Mouse (Mus musculus) liver, embryonic 11.5 days (tissue): Measurements from ENCODE around the gene Tmem106c. TPM values are rescaled to one million over a fixed set of nuclear protein-coding genes. Genes with fewer than 3 reads are reported as not detected.

Experiments used
- ATAC-seq: fragments of 200-750 bp; cut with Nextera tagmentation; replicated peaks from 2 replicates; pipeline ENCODE4 v1.8.0; 2017; ENCODE audit warnings: moderate number of reproducible peaks, mild to moderate bottlenecking, moderate TSS enrichment, moderate library complexity; ENCODE audit not compliant: low FRiP score
- DNase-seq: peaks from one replicate; pipeline ENCODE4 v3.0.0-alpha.2; 2017; ENCODE audit warnings: low spot score
- H3K27ac ChIP-seq: fragments of 300-500 bp; sonication (generic); 2 replicates; pipeline ENCODE4 v1.5.1; 2014; ENCODE audit warnings: mild to moderate bottlenecking, low read depth, low read length, control low read depth
- H3K27me3 ChIP-seq: fragments of 300-500 bp; sonication (generic); replicated peaks from 2 replicates; pipeline ENCODE4 v1.6.1; 2014; ENCODE audit warnings: low read length, mixed read lengths; ENCODE audit not compliant: control insufficient read depth, insufficient read depth
- H3K36me3 ChIP-seq: fragments of 300-500 bp; sonication (generic); 2 replicates; pipeline ENCODE4 v1.6.1; 2014; ENCODE audit warnings: mild to moderate bottlenecking, low read length, moderate library complexity, mixed read lengths; ENCODE audit not compliant: control insufficient read depth, insufficient read depth
- H3K4me1 ChIP-seq: fragments of 300-500 bp; sonication (generic); replicated peaks from 2 replicates; pipeline ENCODE4 v1.6.1; 2014; ENCODE audit warnings: low read length, mixed read lengths; ENCODE audit not compliant: control insufficient read depth, insufficient read depth
- H3K4me2 ChIP-seq: fragments of 300-500 bp; sonication (generic); 2 replicates; pipeline ENCODE4 v1.6.1; 2014; ENCODE audit warnings: mild to moderate bottlenecking, control low read depth, moderate library complexity
- H3K4me3 ChIP-seq: fragments of 300-500 bp; sonication (generic); 2 replicates; pipeline ENCODE4 v1.5.1; 2014; ENCODE audit warnings: low read depth, low read length, control low read depth
- H3K9ac ChIP-seq: fragments of 300-500 bp; sonication (generic); 2 replicates; pipeline ENCODE4 v1.6.1; 2014; ENCODE audit warnings: low read depth, low read length, control low read depth
- H3K9me3 ChIP-seq: fragments of 300-500 bp; sonication (generic); 2 replicates; pipeline ENCODE4 v1.6.1; 2016; ENCODE audit warnings: low read length, inconsistent platforms, mixed read lengths; ENCODE audit not compliant: control insufficient read depth
- WGBS: fragments of 180-500 bp; shearing (Covaris S2); extraction: QIAGEN DNeasy Blood & Tissue Kit; methylation state at CpG from one replicate; pipeline ENCODE4 v1.1.7; 2014; 5-methylcytosine and 5-hydroxymethylcytosine counted together
- polyA plus RNA-seq: library from polyadenylated mRNA; unstranded; fragments of >200 nt; fragmentation: Nextera tagmentation; extraction: Ambion mirVana; gene quantifications from 2 replicates; pipeline ENCODE4 v1.2.1, GENCODE M21; 2014

Tmem106c gene
- 25.7 and 28.0 TPM in 2 replicates for polyA plus RNA-seq

GRCm38 (mm10) chr15:97963989-97964835 lies at the start of gene Tmem106c:
Tmem106c (plus strand) TSS chr15:97964200.
- Histone ChIP-seq H3K9ac (peak within 1 kb of the TSS; percentile 81), H3K4me3 (peak within 1 kb of the TSS; percentile 62), H3K9me3 (no peaks in the 10 kb centered on the region), H3K27me3 (no peaks in the 10 kb centered on the region), H3K4me1 (0 out of 2 replicates have a peak, but pooled peaks cover 3% of the 10 kb centered on the region), H3K4me2 (peak within 1 kb of the TSS; percentile 70), H3K27ac (no peak within 1 kb of the TSS; the same call in 1 of the 2 replicates), H3K36me3 (no peaks in the 10 kb centered on the region)
- DNase-seq (peak; percentile 90), ATAC-seq (peak; percentile 98)
- WGBS, result under 1% methylated on average over 67 of the region's 67 CpGs

- Histone ChIP-seq H3K9ac (no peak overlapping the region), H3K4me1 (0 out of 2 replicates have a peak, but pooled peaks cover 3% of the 10 kb centered on the region), H3K27me3 (peaks cover 11% of the 10 kb centered on the region), H3K9me3 (no peaks in the 10 kb centered on the region), H3K27ac (no peak overlapping the region), H3K36me3 (no peaks in the 10 kb centered on the region), H3K4me2 (no peak overlapping the region), H3K4me3 (no peak overlapping the region)
- 17% methylated on average over 9 of the region's 9 CpGs for WGBS
- ATAC-seq, result no peak
- no peak for DNase-seq
Measured at GRCm38 (mm10) chr15:97914331-97914747, 49.7 kb upstream of the Tmem106c start.

- ATAC-seq (no peak), DNase-seq (no peak)
- 0 out of 2 replicates have a peak, but pooled peaks cover 3% of the 10 kb centered on the region for H3K4me1 ChIP-seq
- no peak overlapping the region for H3K9ac ChIP-seq
- no peak overlapping the region for H3K27ac ChIP-seq
- no peak overlapping the region for H3K4me3 ChIP-seq
- no peak overlapping the region for H3K4me2 ChIP-seq
- H3K36me3 ChIP-seq, result no peaks in the 10 kb centered on the region
- no peaks in the 10 kb centered on the region for H3K9me3 ChIP-seq
- H3K27me3 ChIP-seq, result peaks cover 6% of the 10 kb centered on the region; the same call in 1 of the 2 replicates
- 63% methylated on average over 9 of the region's 9 CpGs for WGBS
Measured at GRCm38 (mm10) chr15:97917994-97918393, 46.0 kb upstream of the Tmem106c start.

- Histone ChIP-seq H3K4me2 (no peak overlapping the region), H3K36me3 (no peaks in the 10 kb centered on the region), H3K4me1 (0 out of 2 replicates have a peak, but pooled peaks cover 3% of the 10 kb centered on the region), H3K27me3 (peaks cover under 1% of the 10 kb centered on the region; the same call in 1 of the 2 replicates), H3K9ac (no peak overlapping the region), H3K9me3 (no peaks in the 10 kb centered on the region), H3K27ac (no peak overlapping the region), H3K4me3 (no peak overlapping the region)
- ATAC-seq, result no peak
- 77% methylated on average over 7 of the region's 7 CpGs for WGBS
- no peak for DNase-seq
Measured at GRCm38 (mm10) chr15:97919217-97919616, 44.8 kb upstream of the Tmem106c start.

- no peak for ATAC-seq
Measured at GRCm38 (mm10) chr15:97920306-97920705, 43.7 kb upstream of the Tmem106c start.

GRCm38 (mm10) chr15:97921796-97922195 lies 42.2 kb upstream of the Tmem106c start:
- ATAC-seq (no peak), DNase-seq (no peak)
- H3K36me3 ChIP-seq, result no peaks in the 10 kb centered on the region

More at GRCm38 (mm10) chr15:97920306-97920705, 43.7 kb upstream of the Tmem106c start:
- H3K9ac ChIP-seq, result no peak overlapping the region
- no peak overlapping the region for H3K4me2 ChIP-seq
- no peaks in the 10 kb centered on the region for H3K9me3 ChIP-seq
- H3K27ac ChIP-seq, result no peak overlapping the region
- H3K27me3 ChIP-seq, result no peaks in the 10 kb centered on the region
- no peak for DNase-seq
- WGBS, result 65% methylated on average over 5 of the region's 5 CpGs
- H3K4me3 ChIP-seq, result no peak overlapping the region
- H3K36me3 ChIP-seq, result no peaks in the 10 kb centered on the region
- H3K4me1 ChIP-seq, result no peaks in the 10 kb centered on the region

GRCm38 (mm10) chr15:97922421-97922820 lies 41.6 kb upstream of the Tmem106c start:
- Histone ChIP-seq H3K27ac (no peak overlapping the region), H3K36me3 (no peaks in the 10 kb centered on the region), H3K4me2 (no peak overlapping the region), H3K9ac (no peak overlapping the region), H3K4me1 (no peaks in the 10 kb centered on the region), H3K9me3 (no peaks in the 10 kb centered on the region), H3K27me3 (no peaks in the 10 kb centered on the region), H3K4me3 (no peak overlapping the region)
- DNase-seq (no peak), ATAC-seq (no peak)
- 87% methylated on average over 2 of the region's 2 CpGs for WGBS

More at GRCm38 (mm10) chr15:97921796-97922195, 42.2 kb upstream of the Tmem106c start:
- WGBS, result 86% methylated on average over 9 of the region's 9 CpGs
- H3K9ac ChIP-seq, result no peak overlapping the region
- no peaks in the 10 kb centered on the region for H3K9me3 ChIP-seq
- H3K27me3 ChIP-seq, result no peaks in the 10 kb centered on the region
- no peak overlapping the region for H3K4me2 ChIP-seq
- H3K27ac ChIP-seq, result no peak overlapping the region
- no peaks in the 10 kb centered on the region for H3K4me1 ChIP-seq
- no peak overlapping the region for H3K4me3 ChIP-seq

GRCm38 (mm10) chr15:97927018-97927417 lies 37.0 kb upstream of the Tmem106c start:
- Histone ChIP-seq H3K4me3 (no peak overlapping the region), H3K4me2 (no peak overlapping the region), H3K4me1 (no peaks in the 10 kb centered on the region), H3K27me3 (no peaks in the 10 kb centered on the region), H3K27ac (no peak overlapping the region), H3K36me3 (no peaks in the 10 kb centered on the region), H3K9ac (no peak overlapping the region), H3K9me3 (no peaks in the 10 kb centered on the region)
- DNase-seq, result no peak
- no peak for ATAC-seq
- WGBS, result 56% methylated on average over 4 of the region's 4 CpGs
